Mouse (Mus musculus) heart, adult 2 months (tissue): ENCODE data around the gene Gm10722. TPM values are rescaled to one million over a fixed set of nuclear protein-coding genes. Genes with fewer than 3 reads are reported as not detected.
"Not testable (repeated sequence)": the region's sequence is repeated elsewhere in the genome, so short reads cannot be mapped to it uniquely, and the experiment has no call there.

Experiments
- DNase-seq, 2 experiments: peaks; one replicate each; pipeline ENCODE4 v3.0.0; 2021
- H3K27ac ChIP-seq: fragments of 200-600 bp; 2 replicates; pipeline ENCODE4 v1.8.1; 2022
- H3K27me3 ChIP-seq: fragments of 200-500 bp; 2 replicates; pipeline ENCODE4 v1.6.1; 2012; ENCODE audit warnings: mild to moderate bottlenecking, low read length, inconsistent platforms, mixed read lengths; ENCODE audit not compliant: control insufficient read depth, insufficient read depth
- H3K36me3 ChIP-seq: fragments of 200-500 bp; 2 replicates; pipeline ENCODE4 v1.6.1; 2012; ENCODE audit warnings: low read length, inconsistent platforms; ENCODE audit not compliant: control insufficient read depth, insufficient read depth
- H3K4me1 ChIP-seq: fragments of 200-500 bp; 2 replicates; pipeline ENCODE4 v1.6.1; 2011; ENCODE audit warnings: low read length; ENCODE audit not compliant: control insufficient read depth, insufficient read depth
- H3K4me3 ChIP-seq: fragments of 200-600 bp; 2 replicates; pipeline ENCODE4 v1.8.1; 2022
- H3K79me2 ChIP-seq: fragments of 200-500 bp; replicated peaks from 2 replicates; pipeline ENCODE4 v1.6.1; 2012; ENCODE audit warnings: mild to moderate bottlenecking, inconsistent platforms, low read length, moderate library complexity, mixed read lengths; ENCODE audit not compliant: control insufficient read depth, insufficient read depth
- H3K9ac ChIP-seq: fragments of 200-500 bp; 2 replicates; pipeline ENCODE4 v1.6.1; 2012; ENCODE audit warnings: low read depth, mild to moderate bottlenecking, control low read depth, inconsistent platforms, low read length, mixed read lengths
- WGBS: fragments of 180-500 bp; shearing (Covaris S2); methylation state at CpG from one replicate; pipeline ENCODE4 v1.1.7; 2018; 5-methylcytosine and 5-hydroxymethylcytosine counted together
- intact Hi-C: fragments of 180-260 bp; cut with DNase I; formaldehyde crosslinking; loops from one replicate; pipeline ENCODE4 v1.15.1; 2025
- microRNA-seq, 2 experiments: library from miRNA; unstranded; fragments of <30 nt; microRNA quantifications; one replicate each; pipeline ENCODE4 v1.2.0; 2021
- polyA plus RNA-seq: library from polyadenylated mRNA; depleted of rRNA; stranded (reverse); fragments of >200 nt; gene quantifications from 2 replicates; pipeline ENCODE4 v1.2.3, GENCODE M21; 2012; rRNA removed
- total RNA-seq, 2 experiments: library from RNA; stranded (reverse); gene quantifications; 2 replicates each; pipeline ENCODE4 v1.2.3; 2021

Gm10722 gene
- total and polyA plus RNA-seq, 3 experiments: not detected

- H3K79me2 ChIP-seq, DNase-seq, H3K27me3 ChIP-seq, H3K4me1 ChIP-seq, H3K4me3 ChIP-seq, H3K9ac ChIP-seq, H3K36me3 ChIP-seq, intact Hi-C loops, H3K27ac ChIP-seq: not testable (repeated sequence)
- WGBS: 78% methylated on average over 8 of the region's 8 CpGs
Observed at GRCm38 (mm10) chr9:3036577-3036976, 35.9 kb downstream of the Gm10722 start, which contains the start of gene Gm10715. Gm10715 (plus strand) TSS chr9:3036877.

DNA sequence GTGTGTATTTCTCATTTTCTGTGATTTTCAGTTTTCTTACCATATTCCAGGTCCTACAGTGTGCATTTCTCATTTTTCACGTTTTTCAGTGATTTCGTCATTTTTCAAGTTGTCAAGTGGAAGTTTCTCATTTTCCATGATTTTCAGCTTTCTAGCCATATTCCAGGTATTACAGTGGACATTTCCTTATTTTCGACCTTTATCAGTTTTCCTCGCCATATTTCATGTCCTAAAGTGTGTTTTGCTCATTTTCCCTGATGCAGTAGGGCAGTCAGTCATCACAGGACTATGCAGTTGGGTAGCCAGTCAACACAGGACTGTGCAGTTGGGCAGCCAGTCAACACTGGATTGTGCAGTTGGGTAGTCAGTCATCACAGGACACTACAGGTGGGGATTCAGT, 37.4 kb downstream of the Gm10722 start:
- H3K4me1 ChIP-seq, H3K9ac ChIP-seq, H3K27ac ChIP-seq, H3K27me3 ChIP-seq, H3K4me3 ChIP-seq, intact Hi-C loops, H3K36me3 ChIP-seq, H3K79me2 ChIP-seq, DNase-seq: not testable (repeated sequence)
- 65% methylated on average over 4 of the region's 4 CpGs for WGBS

Small RNA genes lying within 50 kb of the gene (microRNA-seq; reads per million reads assigned to microRNA genes)
- gene Mir101c: 0 reads per million in 2 experiments

Other genes with a start within 250 kb of the Gm10722 start
- gene Gm11168, start 2.4 kb downstream of the Gm10722 start, total RNA-seq: not detected
- not detected in 2 replicates for gene Gm11168, start 2.4 kb downstream of the Gm10722 start, polyA plus RNA-seq
- gene Gm10721, start 12.2 kb downstream of the Gm10722 start, total RNA-seq: under 1 TPM in 1 of 2 experiments, not detected in 1; 0.63 TPM
- not detected in 2 replicates for gene Gm10721, start 12.2 kb downstream of the Gm10722 start, polyA plus RNA-seq
- gene Gm10720, start 14.7 kb downstream of the Gm10722 start, total RNA-seq: not detected
- not detected in 2 replicates for gene Gm10720, start 14.7 kb downstream of the Gm10722 start, polyA plus RNA-seq
- not detected for gene Gm10719, start 16.5 kb downstream of the Gm10722 start, total RNA-seq
- not detected in 2 replicates for gene Gm10719, start 16.5 kb downstream of the Gm10722 start, polyA plus RNA-seq
- under 1 TPM; 0.60 to 0.75 TPM for gene Gm10718, start 22.6 kb downstream of the Gm10722 start, total RNA-seq
- gene Gm10718, start 22.6 kb downstream of the Gm10722 start, polyA plus RNA-seq: not detected in 2 replicates
- under 1 TPM in 1 of 2 experiments, not detected in 1; 0.39 TPM for gene Gm10717, start 24.5 kb downstream of the Gm10722 start, total RNA-seq
- not detected in 2 replicates for gene Gm10717, start 24.5 kb downstream of the Gm10722 start, polyA plus RNA-seq
- gene Gm17535, start 33.7 kb downstream of the Gm10722 start, total RNA-seq: not detected
- gene Gm17535, start 33.7 kb downstream of the Gm10722 start, polyA plus RNA-seq: not detected in 2 replicates
- not detected for gene Gm10715, start 36.0 kb downstream of the Gm10722 start, total RNA-seq
- not detected in 2 replicates for gene Gm10715, start 36.0 kb downstream of the Gm10722 start, polyA plus RNA-seq